Mouse (Mus musculus): ENCODE measurements around the gene Crlf1.

Crlf1 gene

DNA sequence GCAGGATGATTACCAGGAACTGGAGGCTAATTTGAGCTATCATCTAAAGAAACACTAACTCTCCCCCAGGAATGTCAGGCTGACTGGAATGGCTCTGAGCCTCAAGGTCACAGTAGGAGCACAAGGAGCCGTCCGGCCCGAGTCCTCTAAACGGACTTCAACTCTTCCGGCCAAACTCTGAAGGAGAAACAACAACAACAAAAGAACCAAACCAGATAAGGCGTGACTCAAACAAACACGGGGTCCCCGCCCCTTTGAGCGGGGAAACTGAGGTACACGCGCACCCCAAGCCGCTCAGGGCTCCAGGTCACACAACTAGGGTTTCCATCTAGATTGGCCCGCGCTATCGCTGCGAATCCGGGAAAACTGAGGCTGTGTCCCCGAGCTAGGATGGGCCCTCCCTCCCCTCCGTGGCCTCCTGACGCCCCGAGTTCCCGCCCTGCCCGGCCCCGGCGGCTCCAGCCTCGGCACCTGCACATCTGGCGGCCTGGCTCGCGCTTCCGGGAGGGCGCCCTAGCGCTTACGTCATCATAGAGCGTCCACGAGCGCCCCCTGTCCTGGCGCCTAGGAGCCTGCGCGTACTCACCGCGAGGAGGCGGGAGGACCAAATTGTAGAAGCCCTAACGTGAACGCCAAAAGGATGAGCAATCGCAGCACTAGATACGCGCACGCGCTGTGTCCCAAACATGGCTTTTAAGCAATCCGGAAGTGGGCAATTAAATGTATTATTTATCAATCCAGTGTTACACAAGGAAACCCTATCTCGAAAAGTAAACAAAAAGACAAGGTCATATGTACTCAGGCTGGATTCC lies 29.8 kb downstream of the Crlf1 start:
- DNase-seq, result peak; percentile 97

DNA sequence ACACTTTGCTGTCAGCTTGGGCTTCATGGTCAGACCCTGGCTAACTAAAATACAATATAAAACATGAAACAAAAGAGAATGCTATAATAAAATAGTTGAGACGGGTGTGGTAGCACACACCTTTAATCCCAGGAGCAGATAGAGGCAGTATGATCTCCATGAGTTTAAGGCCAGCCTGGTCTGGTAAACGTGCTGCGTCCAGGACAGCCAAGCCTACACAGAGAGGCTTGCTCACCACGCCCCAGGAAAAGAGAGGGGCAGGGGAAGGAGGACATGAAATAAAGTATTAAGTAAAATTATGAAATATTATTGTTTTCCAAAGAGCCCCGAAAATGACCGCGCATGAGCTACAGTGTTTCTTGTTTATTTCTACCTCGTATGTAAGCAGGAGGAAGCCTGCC lies 34.2 kb downstream of the Crlf1 start:
- DNase-seq, result no peak

DNA sequence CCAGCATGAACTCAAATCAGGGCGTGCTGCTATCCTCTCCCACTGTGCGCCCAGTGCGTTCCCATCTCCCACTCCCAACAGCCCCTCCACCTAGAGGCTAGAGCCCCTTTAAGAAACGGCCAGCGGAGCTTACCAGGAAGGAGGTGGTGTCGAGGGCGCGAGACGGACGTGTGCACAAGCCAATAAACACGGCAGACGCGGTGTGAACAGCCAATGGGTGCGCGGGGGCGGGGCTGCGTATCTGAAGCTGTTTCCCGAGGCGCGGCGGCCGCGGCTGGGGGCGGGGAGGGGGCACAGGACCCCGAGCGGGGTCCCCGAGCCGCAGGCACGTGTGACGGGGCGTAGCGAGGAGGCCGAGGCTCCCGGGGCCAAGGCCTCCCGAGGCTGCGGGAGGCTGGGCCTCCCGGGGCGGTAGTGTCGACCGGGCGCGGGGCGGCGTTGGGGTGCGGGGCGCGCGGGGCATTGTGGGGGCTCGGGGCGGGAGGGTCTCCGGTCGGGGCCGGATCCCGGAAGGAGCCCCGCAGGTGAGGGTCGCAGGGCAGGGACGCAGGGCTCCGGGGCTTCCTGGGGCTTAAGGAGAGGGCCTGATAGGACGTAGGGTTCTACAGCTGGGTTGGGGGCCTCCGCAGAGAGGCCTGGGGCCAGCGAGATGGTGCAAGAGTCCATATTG lies 34.7 kb downstream of the Crlf1 start, which contains the start of the genes Fkbp8 and Kxd1:
Gene Fkbp8 (plus strand): TSS at position 213 of the 670 bp plus-strand sequence.
Gene Kxd1 (minus strand): TSS at position 445 of the 670 bp plus-strand sequence.
- DNase-seq, result peak; percentile 99

DNA sequence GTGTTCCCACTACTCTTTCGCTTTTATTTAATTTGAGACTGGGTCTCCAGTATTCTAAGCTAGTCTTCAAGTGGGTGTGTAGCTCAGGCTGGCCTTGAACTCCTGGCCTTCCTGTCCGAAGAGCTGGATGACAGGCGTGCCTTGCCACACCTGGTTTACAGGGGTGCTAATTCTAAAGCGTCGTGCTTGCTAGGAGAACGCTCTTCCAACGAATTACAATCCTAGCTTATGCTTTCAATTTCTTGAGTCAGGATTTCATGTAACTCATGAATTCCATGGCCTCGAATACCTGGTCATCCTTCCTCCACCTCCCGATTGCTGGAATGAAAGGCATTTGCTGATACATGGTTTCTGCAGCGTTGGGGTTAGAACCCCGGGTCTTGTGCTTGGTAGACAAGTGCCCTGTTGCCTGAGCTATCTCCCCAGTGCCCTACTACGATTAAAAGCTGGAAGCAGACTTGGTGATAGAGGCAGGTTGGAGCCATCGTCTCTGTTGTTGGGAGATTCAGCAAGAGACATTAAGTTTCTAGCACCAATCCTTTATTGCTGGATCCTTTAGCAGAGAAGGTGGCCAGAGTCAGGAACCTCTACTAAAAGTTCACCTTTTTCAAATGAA lies 35.3 kb downstream of the Crlf1 start:
- no peak for DNase-seq

DNA sequence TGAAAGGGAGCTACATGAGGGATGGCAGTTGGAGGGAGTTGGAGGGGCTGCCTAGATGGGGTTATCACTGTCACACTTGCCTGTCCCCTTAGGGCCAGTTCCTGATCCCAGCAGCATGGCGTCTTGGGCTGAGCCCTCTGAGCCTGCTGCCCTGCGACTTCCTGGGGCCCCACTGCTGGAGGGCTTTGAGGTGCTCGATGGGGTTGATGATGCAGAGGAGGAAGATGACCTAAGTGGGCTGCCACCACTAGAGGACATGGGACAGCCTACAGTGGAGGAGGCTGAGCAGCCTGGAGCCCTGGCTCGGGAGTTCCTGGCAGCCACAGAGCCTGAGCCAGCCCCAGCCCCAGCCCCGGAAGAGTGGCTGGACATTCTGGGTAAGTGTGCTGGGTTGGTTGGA lies 36.3 kb downstream of the Crlf1 start:
- no peak for DNase-seq

DNA sequence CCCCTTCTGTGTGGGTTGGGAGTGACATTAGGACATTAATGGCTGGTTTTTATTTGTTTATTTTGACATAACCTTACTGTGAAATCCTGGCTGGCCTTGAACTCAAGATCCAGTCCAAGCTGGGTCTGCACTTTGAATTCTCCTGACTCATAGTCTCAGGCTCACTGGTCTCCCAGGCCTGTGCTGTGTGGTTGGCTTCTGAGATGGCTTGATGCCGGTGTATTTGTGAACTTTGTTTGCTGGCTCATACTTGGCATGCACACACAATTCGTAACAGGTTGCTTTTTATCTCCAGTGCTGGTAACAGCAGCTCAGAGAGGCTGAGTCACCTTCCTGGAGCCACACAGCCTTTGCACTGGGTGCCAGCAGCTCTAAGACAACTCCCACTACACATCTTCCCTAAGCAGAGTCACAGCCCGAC lies 36.8 kb downstream of the Crlf1 start:
- no peak for DNase-seq

DNA sequence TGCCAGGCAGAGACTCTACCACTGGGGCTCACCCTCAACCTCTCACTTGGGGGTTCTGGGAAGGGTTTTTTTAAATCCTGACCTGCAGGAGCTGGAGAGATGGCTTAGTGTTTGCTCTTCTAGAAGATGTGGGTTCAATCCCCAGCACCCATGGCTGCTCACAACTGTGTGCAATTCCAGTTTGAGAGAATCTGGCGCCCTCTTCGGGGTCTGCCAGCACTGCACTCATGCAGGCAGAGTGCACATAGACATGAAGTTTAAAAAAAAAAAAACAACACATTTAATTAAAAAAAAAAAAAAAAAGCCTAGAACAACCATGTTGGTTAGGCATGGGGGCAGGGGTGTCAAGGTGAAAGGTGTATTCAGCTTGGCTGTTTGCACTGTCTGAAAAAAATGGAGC lies 37.4 kb downstream of the Crlf1 start:
- DNase-seq, result no peak

DNA sequence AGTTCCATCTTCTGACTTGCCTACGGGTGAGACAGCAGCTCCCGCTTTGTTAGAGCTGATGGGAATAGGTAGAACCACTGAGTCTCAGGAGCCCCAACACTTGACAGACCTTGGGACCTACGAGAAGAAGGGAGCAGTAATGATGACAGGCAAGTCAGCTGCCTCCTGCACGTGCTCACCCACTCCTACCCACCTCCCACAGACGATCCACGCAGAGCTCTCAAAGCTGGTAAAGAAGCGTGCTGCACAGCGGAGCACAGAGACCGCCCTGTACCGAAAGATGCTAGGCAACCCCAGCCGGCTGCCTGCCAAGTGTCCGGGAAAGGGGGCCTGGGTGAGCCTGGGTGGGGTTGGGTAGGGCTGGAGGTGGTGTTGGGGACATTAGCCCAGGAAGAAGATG lies 41.3 kb downstream of the Crlf1 start:
- no peak for DNase-seq

DNA sequence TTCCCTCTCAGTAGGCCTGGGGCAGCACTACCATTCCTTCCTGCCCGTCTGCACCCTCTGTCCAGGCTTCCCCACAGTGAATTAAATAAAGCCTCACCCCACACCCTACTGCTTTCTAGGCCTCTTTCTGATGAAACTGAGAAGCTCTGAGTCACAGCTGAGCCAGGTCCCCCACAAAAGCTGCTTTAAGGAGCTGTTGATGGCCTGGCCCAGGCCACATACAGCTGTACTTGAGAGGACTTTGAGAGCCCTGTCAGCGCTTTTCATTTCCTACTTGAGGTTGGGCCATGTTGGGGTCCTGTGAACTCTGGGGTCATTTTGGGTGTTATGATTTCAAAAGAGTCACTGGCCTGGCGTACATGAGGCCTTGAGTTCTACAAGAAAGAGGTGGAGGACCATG lies 42.3 kb downstream of the Crlf1 start:
- DNase-seq, result no peak

DNA sequence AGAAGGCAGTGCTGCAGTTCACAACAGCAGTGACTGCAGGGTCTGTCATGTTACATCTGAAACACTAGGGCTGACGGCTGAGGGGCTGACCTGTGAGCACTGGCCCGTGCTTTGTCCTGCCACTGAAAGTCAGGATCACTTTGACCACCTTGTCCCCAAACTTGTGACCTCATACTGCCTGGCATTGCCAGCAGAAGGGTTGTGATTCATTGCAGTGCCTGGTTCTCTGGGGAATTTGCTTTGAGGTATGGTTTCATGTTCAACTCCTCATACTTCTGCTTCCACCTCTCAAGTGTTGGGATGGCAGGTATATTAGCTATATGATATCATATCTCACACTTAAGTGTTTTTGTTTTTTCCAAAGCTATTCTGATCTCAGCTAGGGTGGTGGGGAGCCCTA lies 42.7 kb downstream of the Crlf1 start:
- DNase-seq, result no peak

DNA sequence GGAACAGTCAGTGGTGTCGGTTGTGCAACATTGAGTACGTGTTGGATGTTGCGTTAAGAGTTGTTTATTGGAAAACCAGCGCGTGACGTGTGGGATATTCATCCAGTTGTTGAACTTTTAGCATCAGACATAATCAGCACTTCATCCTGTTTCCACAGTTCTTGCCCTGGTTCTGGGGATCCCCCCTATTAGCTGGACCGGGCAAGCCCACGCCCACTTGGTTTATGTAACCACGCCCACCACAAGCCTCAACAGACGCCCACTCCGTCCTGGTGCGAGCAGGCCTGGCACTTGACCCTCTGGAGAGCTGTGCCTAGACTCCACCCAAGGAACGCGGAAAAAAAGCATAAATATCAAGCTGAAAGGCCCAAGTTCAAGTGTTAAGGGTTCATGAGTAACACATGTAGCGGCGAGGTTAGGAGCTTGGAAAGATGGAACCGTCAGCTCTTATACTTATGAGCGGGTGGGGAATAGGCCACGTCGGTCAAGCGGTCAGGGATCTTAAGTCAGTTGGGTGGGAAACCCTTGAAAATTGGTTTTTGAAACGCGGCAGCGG lies 45.1 kb downstream of the Crlf1 start:
- peak; percentile 91 for DNase-seq

DNA sequence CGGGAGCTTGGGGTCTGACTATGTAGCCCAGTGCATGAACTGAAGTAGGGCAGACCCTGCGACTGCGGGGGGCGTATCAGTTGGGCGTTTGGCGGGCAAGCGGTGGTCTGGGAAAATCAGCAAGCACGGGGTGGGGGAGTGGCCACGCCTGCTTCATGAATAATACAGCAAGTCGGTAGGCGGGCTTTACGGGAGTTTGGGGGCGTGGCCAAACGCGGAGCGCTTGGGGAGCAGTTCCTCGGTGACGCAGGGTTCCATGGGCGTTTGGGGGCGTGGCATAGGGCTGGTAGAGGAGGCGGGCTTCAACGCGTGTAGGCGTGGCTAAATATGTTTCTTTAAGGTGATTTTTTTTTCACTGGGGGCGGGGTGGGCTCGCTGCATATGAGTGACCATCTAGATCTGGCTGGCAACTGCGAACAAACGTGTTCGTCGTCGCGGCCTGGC lies 45.7 kb downstream of the Crlf1 start:
- DNase-seq, result peak; percentile 100

DNA sequence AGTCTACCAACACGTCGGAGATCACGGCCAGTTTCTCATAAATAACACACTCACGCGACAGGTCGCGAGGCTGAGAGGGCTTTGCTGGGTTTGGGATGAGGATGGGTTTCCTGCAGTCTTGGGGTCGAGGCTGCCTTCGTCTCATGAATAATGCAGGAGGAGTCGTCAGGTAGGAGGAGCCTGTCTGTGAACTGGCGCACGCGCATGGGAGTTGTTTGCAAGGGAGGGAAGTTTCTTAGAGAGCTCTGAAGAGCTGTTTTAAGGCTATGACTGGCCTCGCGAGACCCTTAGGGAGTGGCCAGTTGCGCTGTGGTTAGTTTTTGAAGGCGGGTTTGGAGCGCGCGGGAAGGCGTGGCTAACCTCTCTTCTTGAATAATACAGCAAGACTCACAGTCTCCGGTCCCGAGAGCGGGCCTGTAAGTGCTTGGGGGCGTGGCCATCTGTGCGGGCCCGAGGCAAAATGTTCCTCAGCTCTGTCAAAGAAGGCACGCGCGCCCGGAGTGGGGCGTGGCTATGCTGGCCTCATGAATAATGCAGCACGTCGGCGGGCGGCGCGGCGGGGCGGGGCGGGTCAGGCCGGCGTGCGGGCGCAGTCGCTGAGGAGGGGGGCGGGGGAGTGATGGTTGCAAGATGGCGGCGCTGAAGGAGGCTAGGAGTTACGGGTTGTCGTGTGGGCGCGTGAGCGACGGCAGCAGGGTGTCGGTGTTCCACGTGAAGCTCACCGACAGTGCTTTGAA lies 46.3 kb downstream of the Crlf1 start, which contains the start of gene Ell:
Gene Ell (plus strand): TSS at position 381 of the 737 bp plus-strand sequence.
- DNase-seq, result peak; percentile 100

DNA sequence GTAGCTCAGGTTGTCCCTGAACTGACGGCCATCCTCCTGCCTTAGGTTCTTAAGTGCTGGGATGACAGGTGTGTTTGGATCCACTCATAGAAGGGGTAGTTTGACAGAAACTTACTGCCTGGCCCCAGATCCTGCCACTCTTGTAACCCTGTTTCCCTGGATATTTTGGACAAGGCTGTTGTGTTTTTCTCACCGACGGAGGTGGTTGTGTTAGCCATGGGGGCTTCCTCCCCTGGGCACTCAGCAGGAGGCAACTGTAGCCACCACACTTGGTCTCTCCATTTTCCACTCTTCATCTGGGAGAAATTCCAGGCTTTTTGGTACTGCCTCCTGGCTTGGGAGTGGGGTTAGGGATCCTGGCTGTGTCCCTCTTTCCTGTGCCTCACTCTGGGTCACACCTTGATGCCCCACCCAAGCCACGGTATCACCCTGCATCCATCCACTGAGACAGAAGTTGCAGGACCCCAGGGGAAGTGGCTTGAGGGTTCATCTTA lies 47.1 kb downstream of the Crlf1 start:
- peak; percentile 12 for DNase-seq

DNA sequence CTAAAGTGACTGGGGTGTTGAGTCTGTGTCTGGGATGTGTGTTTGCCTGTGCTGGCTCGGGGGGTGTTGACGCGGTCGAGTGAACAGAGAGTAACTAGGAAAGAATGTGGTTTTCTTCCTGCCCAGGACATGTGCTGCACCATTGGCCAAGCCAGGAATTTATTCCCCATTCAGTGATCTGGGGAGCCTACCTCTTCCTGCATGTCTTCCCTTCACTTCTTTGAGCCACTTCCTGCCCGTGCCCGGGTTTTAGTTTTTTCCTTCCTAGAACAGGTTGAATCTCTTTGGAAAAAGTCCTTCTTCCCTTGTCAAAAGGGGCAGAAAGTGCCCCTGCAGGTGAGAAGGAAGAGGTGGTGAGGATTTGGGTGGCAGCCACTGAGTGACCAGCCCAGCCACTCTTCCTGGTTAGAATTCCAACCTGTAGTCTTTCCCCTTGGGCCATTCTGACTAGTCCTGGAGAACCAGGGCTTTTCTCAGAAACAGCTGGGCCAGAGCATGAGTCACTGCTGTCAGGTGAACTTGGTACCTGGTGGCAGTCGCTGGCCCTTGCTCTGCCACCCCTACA lies 47.6 kb downstream of the Crlf1 start:
- no peak for DNase-seq

DNA sequence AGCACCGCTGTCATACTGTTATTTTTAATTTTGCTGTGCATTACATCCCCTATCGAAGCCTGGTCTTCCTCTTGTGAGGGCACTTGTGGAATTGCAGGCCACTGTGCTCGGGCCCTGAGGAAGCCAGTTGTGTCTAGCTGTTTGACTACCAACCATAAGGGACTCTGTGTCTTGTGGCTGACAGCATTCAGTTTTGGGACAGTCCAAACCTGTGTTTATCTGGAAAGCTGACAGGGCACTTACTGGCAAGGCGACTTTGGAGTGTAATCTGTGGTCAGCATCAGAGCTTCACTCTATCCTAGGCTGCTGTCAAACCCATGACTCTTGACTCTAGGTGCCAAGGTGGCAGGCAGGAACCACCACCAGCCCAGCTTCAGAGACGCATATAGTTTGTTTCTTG lies 48.1 kb downstream of the Crlf1 start:
- no peak for DNase-seq

DNA sequence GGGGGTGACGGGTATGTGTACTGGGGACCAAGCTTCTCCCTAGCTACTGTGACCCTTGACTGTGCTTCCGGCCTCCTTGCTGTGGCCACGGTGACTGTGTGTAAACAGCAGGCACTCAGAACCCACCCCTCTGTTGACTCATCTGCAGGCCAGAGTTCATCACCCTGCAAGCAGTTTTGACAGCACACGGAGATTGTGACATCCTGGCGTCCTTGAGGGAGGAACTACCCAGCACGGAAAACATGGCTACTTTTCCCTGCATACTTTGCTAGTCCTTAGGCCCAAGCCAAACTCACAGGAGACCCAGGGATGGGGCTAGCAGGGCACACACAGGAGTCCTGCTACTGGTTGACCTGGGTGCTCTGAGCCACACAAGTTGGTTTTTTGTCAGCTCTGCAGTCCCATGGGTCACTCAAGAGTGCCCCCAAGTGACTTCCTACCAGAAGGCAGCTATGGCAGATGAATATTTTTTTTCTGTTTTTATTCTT lies 51.3 kb downstream of the Crlf1 start:
- peak; percentile 86 for DNase-seq

DNA sequence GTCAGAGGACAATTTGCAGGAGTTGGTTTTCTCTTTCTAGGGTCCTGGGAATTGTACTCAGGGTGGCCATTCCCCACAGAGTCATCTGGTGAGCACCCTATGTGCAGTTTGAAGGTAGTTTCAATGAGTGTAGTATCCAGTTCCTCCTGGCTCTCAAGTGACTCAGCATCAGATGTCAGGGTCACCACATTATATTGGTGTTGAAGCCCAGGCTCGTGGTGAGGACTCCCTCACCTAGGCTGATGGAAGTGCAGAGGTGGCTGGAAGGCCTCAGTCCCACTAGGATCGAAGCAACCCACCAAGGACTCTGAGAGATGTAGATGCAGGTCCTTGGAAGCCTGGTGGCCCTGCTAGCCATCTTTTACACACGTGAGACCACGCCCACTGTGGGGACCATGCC lies 53.5 kb downstream of the Crlf1 start:
- DNase-seq, result no peak

DNA sequence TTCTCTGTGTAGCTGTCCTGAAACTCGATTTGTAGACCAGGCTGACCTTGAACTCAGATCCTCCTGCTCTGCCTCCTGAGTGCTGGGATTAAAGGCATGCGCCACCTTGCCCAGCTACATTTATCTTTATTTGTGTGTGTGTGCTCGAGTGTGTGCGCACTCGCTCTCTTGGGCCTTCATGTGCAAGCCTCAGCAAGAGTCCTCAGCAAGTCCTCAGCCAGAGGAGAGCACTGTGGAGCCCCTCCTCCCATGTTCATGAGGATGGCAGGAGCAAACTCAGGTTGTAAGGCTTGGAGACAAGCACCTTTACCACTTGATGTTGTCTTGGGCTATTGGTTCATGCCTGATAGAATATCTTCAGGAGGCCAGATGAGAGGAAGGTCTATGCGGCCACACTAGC lies 54.8 kb downstream of the Crlf1 start:
- DNase-seq, result peak; percentile 67

DNA sequence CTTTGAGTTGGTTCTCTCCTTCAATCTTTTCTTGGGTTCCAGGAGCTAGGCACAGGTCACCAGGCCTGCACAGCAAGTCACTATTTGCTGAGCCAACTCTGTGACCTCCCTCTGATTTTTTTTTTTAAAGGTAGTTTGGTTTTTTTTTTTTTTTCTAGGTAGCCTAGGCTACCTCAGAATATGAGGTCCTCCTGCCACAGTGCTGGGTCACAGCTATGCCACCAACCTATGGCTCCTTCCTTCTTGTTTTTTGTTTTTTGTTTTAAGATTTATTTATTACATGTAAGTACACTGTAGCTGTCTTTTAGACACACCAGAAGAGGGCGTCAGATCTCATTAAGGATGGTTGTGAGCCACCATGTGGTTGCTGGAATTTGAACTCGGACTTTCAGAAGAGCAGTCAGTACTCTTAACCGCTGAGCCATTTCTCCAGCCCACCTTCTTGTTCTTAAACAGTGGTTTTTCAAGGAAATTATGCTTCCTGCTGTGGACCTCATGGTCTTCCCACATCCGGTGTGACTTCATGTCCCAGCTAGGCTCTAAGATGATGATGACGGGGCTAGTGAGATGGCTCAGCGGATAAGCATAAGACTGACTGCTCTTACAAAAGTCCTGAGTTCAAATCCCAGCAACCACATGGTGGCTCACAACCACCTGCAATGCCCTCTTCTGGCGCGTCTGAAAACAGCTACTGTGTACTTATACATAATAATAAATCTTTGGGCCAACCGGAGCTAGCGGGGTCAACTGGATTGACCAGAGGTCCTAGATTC lies 56.6 kb downstream of the Crlf1 start:
- DNase-seq, result peak; percentile 60

DNA sequence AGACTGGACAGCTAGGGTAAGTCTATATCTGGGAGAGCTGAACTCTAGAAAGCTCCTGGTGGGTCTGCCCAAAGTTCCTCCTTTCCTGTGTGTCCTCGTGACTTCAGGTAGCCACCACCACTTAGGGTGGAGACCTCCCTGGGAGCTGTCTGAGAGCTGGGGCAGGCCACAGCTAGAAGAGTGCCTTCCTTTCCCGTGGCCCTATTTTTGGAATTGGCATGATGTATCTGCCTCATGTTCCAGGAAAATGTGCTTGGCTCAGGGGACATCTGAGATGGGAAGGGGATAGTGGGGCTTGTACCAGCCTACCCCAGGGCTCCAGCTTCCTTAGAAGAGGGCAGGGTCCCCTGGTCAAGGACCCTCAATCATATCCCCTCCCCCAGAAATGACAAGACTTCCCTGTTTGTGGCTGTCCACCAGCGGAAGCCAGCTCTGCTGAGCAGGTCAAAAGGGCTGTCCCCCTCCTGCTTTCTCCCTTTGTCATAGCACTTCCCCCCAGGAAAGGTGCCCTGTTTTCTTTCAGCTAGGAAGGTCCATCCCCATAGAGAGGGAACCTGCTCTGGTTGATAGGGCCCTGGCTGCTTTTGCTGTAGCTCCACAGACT lies 58.7 kb downstream of the Crlf1 start:
- no peak for DNase-seq

Measured in lung, postnatal 36 days (tissue).